Mouse (Mus musculus) spleen, postnatal 4 days (tissue): ENCODE measurements at regions not wholly inside any gene's neighbourhood (a gene's known extent, or its start where the extent isn't known, plus 50 kb on each side); places are given as distances from the start of the nearest gene placed in this dataset.

Experiments used
- DNase-seq, 2 experiments: peaks; one replicate each; pipeline ENCODE4 v3.0.0; 2022; ENCODE audit warnings: low spot score in 2 of 2

DNA sequence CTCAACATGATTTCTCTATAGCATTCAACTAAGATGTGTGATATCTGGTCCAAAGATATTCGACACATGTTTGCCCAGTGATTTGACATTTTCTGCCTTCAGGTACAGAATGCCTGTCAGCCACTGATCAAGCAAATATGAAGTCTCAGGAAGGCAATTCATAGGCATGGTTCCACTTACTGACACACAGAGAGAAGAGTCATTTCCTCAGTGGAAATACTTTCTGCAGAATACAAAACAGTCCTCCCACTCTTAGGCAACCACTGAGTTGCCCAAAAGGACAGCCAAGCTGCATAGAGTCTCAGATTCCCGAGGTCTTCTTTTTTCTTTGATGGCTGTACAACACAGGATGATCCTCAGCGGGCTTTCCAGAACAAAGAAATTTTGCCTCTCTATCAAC lies 110.9 kb downstream of the Ndufa4 start:
- no peak for DNase-seq

DNA sequence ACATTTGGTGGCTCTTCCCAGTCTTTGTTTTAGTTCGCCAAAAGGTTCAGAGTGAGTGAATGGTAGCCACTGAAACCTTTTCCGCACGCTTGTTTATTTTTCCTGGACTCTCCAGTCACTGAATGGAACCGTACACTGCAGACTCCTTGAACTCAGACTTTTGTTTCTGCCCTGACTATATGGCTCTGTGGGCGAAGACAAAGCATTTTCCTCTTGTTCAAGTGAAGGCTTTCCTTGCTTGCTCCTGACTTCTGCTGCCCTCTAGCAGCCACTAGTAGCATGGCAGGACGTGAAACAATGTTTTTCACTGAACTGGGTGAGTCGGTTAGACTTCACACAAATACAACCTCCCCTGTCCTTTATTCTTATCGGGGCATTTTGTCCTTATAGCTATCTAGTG lies 113.9 kb downstream of the Ndufa4 start:
- peak; percentile 13 to 58 for DNase-seq

DNA sequence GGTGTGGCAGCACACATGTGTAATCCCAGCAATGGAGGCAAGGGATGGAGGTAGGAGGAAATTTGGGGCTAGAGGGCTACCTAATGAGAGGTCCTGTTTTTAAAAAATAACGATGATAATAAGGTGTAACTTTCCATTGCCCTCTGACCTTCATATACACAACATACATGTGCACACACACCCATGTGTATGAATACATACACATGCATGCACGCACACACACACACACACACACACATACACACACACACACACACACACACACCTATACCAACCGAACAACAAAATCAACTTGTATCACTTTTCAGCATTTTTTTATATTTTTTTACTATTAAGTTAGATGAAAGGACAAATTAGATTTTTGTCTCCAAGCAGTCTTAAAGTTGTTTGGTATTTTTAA lies 115.1 kb downstream of the Ndufa4 start:
- DNase-seq = no peak

DNA sequence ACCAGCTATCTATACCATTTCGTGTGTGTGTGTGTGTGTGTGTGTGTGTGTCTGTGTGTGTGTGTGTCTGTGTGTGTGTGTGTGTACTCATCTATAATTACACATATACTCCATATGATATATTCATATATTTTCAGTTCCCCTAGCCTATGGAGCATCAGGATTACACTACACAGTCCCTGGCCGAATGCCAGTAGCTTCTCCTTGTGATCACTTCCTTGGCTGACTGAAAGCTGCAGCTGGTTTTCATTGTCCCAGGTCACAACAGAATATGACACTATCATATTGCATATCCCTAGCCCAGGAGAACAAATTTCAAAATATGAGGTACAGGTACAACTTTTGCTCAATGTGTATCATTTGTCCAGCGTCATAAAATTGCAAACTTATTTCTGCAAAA lies 116.2 kb downstream of the Ndufa4 start:
- no peak for DNase-seq

DNA sequence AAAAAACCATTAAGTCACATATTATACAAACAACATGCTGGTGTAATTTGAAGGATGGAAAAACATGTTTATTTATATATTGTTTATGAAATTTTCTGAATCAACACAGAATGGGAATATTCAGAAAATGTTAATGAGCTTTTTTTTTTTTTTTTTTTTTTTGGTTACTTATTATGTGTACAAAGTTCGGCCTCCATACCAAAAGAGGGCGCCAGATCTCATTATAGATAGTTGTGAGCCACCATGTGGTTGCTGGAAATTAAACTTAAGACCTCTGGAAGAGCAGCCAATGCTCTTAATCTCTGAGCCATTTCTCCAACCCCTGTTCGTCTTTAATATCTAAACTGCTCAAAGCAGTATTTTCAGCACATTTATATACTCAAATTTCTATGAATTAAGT lies 133.3 kb downstream of the Ndufa4 start:
- no peak for DNase-seq

DNA sequence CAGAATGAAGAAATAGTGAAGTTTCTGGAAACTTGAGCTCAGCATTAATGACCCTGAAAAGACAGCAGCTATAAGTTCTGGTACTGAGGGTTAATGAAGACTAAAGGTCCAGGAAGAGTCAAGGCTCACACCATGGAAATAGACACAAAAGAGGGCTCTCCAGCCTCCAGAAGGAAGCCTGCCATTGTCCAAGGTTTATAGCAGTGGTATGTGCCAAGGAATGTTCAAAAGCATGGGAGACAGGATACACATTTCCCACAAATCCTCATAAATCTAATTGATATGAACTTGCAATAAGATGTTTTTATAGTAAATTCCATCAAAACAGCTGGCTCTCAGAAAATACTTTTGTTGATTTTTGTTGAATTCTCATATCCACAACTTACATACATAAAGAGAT lies 144.4 kb downstream of the Ndufa4 start:
- no peak for DNase-seq

DNA sequence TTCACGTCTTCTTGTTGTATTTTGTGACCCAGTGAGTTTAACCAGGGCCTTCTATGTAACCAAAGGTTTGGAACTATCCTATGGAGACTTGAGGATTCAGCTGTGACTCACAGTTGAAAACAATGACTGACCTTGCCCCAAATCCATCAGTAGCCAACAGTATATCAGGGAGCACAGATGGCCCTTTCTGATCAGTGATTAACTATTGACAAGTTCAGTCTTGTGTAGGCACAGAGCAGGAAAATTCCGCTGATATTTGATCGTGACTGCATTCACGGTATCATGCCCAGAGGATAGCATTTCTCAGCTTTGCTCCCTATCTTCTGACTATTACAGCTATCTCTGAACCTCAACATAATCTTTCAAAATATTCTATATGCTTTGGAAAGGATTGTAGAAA lies 169.6 kb downstream of the Ndufa4 start:
- DNase-seq = no peak

DNA sequence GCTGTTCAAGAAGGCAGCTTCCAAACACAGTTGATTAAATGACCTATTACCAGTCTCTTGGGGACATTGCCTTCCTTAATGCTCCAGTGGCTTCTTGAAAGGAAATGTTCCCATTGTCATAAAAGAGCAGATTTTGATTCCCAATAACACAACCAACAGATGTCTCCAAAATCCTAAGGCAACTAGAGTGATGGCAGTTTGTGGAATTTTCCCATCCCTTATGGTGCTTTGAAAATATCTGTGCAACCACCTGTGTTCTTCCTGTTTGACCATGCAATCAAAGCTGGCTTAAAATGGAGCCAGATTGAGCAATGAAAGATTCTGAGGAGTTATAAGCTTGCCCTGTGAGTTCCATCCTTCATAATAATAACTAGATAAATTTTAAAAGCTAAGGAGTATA lies 176.2 kb downstream of the Ndufa4 start:
- no peak for DNase-seq

DNA sequence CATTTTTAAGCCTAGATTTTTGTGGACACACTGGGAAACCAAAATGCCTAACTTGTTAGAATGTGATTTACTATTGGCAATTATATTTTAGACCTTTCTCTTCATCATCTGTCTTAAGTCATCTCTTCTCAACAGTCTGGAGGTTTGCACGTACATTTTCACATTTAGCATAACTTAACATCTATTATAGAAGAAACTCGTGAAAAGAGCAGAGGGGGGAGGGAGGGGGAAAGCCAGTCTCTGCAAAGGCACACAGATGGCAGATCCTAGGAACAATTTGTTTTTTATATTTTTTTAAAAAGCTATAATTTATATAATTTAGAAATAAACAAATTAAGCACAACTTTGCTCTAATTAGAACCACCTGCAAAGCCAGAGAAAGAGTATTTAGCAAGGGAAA lies 176.6 kb downstream of the Ndufa4 start:
- no peak for DNase-seq

DNA sequence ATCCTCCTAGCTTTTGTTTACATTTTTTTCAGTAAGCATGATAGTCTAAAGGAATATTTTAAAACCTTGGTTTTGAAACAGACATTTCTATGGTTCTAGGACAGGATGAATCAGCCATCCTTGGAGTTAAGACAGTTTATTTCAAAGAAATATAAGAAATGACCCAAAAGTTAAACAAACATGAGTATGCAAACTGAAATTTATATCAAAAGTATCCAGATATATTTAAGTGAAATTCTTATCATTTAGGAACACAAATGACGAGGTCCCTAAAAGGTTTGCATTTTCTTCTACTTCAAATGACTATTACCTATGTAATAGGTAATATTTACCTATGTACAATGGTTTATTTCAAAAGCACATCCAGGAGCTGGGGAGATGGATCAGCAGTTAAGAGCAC lies 179.5 kb downstream of the Ndufa4 start:
- DNase-seq = no peak

DNA sequence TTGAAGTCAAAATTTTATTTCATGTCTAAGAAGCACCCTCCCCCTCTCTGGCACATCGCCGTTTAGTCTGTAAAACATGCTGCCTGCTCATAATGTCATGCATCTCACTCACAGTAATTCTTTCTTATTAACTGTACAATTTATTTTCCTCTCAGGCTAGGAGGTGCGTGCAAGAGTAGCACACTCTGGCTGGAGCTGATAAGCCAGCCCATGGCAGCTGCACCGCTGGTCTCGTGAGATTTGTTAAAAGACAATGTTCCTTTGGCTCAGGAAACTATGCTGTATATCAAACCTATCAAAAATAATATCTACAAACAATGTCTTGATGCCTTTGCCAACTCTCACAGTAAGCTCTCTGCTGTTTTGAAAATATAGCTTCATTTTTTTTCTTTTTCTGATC lies 179.9 kb downstream of the Ndufa4 start:
- peak; percentile 63 to 70 for DNase-seq

DNA sequence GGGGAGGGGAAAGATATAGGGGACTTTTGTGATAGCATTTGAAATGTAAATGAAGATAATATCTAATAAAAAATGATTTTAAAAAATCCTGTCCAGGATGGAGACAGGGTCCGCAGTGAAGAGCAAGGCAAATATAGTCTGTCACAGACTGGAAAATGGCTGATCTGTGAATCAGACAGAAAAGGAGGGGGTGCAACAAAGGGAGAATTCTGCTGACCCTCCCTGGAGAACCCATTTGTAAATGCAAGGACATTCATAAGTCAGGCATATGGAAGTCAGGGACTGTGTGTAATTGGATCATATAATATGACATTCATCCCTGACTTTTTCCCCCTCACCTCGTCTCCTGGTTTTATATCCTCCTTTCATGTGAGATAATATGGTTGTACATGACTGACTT lies 183.8 kb downstream of the Ndufa4 start:
- DNase-seq = no peak

DNA sequence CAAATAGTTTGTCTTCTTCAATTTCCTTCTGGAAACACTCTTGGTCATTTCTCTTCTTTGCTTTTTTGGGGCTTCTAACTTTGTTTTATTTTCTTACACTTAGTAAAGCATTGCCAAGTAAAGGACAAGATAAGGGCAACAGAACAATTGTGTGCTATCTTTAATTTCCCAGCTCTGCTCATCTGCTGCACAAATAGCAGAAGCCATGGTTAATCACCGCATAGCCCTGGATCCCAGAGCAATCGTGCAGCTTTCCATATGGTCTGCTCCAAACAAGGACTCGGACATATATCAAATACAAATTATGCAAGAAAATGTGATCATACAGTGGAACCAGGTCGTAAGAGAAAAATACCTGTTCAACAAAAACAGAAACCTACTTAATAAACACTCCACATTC lies 187.0 kb downstream of the Ndufa4 start:
- no peak for DNase-seq

DNA sequence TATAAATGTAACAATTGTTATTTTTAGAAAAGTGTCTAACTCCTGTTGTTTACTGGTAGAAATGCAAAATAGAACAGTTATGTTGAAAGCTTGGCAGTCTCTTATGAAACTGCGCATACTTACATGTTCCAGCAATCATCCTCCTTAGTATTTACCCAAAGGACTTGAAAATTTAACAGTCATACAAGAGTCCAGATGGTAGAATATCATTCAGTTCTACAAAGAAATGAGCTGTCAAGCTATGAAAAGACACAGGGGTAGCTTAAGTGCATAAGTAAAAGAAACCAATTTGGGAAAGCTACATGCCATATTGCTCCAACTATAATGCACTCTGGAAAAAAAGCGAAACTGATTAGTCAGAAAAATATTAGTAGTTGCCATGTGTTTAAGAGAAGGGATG lies 196.7 kb downstream of the Ndufa4 start:
- no peak for DNase-seq

DNA sequence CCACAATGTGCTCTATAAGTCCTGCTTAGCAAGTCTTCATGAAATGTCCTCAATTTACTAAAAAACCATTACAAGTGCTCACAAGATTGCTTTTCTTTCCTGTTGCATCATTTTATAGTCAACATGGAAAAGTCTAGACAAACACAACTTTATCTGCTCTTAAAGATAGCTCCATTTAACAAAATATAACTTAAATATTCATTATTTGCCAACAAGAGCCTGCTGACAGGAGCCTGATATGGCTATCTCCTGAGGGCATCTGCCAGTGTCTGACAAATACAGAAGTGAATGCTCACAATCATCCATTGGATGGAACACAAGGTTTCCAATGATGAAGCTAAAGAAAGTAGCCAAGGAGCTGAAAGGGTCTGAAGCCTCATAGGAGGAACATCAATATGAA lies 197.8 kb downstream of the Ndufa4 start:
- peak in 1 of 2 experiments; percentile 19 for DNase-seq
